Mouse (Mus musculus) hindbrain, embryonic 11.5 days (tissue): ENCODE results near the gene Tmem176a. TPM values are rescaled to one million over a fixed set of nuclear protein-coding genes. Genes with fewer than 3 reads are reported as not detected.

Experiments
- ATAC-seq: fragments of 200-750 bp; cut with Nextera tagmentation; 2 replicates; pipeline ENCODE4 v1.8.0; 2017; ENCODE audit warnings: mild to moderate bottlenecking, moderate TSS enrichment, moderate library complexity; ENCODE audit not compliant: low FRiP score
- DNase-seq: peaks from one replicate; pipeline ENCODE4 v3.0.0-alpha.2; 2015; ENCODE audit warnings: low spot score
- H3K27ac ChIP-seq: fragments of 300-500 bp; sonication (generic); 2 replicates; pipeline ENCODE4 v1.5.1; 2014; ENCODE audit warnings: mild to moderate bottlenecking, low read depth, low read length
- H3K27me3 ChIP-seq: fragments of 300-500 bp; sonication (generic); 2 replicates; pipeline ENCODE4 v1.6.1; 2014; ENCODE audit warnings: mild to moderate bottlenecking, low read length, moderate library complexity, mixed read lengths; ENCODE audit not compliant: control insufficient read depth, insufficient read depth
- H3K36me3 ChIP-seq: fragments of 300-500 bp; sonication (generic); 2 replicates; pipeline ENCODE4 v1.6.1; 2014; ENCODE audit warnings: mild to moderate bottlenecking, low read length, moderate library complexity, mixed read lengths; ENCODE audit not compliant: control insufficient read depth, insufficient read depth
- H3K4me1 ChIP-seq: fragments of 300-500 bp; sonication (generic); replicated peaks from 2 replicates; pipeline ENCODE4 v1.6.1; 2014; ENCODE audit warnings: low read length, mixed read lengths; ENCODE audit not compliant: control insufficient read depth, insufficient read depth
- H3K4me2 ChIP-seq: fragments of 300-500 bp; sonication (generic); replicated peaks from 2 replicates; pipeline ENCODE4 v1.6.1; 2014; ENCODE audit warnings: mild to moderate bottlenecking, low read depth, low read length
- H3K4me3 ChIP-seq: fragments of 300-500 bp; sonication (generic); 2 replicates; pipeline ENCODE4 v1.5.1; 2014; ENCODE audit warnings: low read depth, low read length
- H3K9ac ChIP-seq: fragments of 300-500 bp; sonication (generic); 2 replicates; pipeline ENCODE4 v1.6.1; 2014; ENCODE audit warnings: low read depth, low read length
- H3K9me3 ChIP-seq: fragments of 300-500 bp; sonication (generic); 2 replicates; pipeline ENCODE4 v1.6.1; 2016; ENCODE audit warnings: low read length; ENCODE audit not compliant: control insufficient read depth
- WGBS: fragments of 180-500 bp; shearing (Covaris S2); extraction: QIAGEN DNeasy Blood & Tissue Kit; methylation state at CpG from one replicate; pipeline ENCODE4 v1.1.7; 2014; 5-methylcytosine and 5-hydroxymethylcytosine counted together
- polyA plus RNA-seq: library from polyadenylated mRNA; unstranded; fragments of >200 nt; fragmentation: Nextera tagmentation; extraction: Ambion mirVana; gene quantifications from 2 replicates; pipeline ENCODE4 v1.2.1, GENCODE M21; 2014

Gene Tmem176a
- polyA plus RNA-seq, 1 experiment from 2014 or later = 26.0 TPM

DNA sequence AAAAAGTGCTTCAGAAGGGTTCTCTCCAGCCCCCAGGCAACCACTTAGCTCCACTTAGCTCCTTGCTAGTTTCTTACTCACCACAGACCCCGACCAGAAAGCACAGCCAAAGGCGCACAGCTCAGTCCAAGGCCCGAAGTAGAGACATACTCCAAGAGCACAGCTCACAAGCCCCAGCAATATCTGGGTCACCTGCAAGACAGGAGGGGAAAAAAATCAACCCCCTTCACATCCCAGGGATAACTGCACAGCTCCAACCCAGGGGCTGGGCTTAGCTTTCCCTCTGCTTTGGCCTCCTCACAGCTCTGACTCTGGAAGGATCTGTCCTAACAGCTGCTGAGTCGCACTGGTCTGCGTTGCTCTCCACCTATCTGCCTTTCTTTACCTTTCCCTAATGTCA, 4.6 kb upstream of the Tmem176a start:
- Histone ChIP-seq H3K4me3 (no peak overlapping the region), H3K36me3 (no peaks in the 10 kb centered on the region), H3K9me3 (no peaks in the 10 kb centered on the region), H3K27me3 (no peaks in the 10 kb centered on the region), H3K4me1 (peaks cover 4% of the 10 kb centered on the region; the same call in 1 of the 2 replicates), H3K27ac (no peak overlapping the region), H3K9ac (no peak overlapping the region), H3K4me2 (no peak overlapping the region)
- WGBS = 86% methylated on average over 5 of the region's 5 CpGs
- ATAC-seq (no peak), DNase-seq (no peak)

GRCm38 (mm10) chr6:48837516-48837915, 3.2 kb upstream of the Tmem176a start:
- ATAC-seq (no peak), DNase-seq (no peak)
- no peak overlapping the region for H3K4me3 ChIP-seq
- H3K9ac ChIP-seq = no peak overlapping the region
- H3K9me3 ChIP-seq = no peaks in the 10 kb centered on the region
- H3K27ac ChIP-seq = no peak overlapping the region
- H3K4me1 ChIP-seq = peaks cover 5% of the 10 kb centered on the region; the same call in 1 of the 2 replicates
- WGBS = 80% methylated on average over 7 of the region's 7 CpGs
- H3K27me3 ChIP-seq = no peaks in the 10 kb centered on the region
- H3K4me2 ChIP-seq = no peak overlapping the region
- no peaks in the 10 kb centered on the region for H3K36me3 ChIP-seq

DNA sequence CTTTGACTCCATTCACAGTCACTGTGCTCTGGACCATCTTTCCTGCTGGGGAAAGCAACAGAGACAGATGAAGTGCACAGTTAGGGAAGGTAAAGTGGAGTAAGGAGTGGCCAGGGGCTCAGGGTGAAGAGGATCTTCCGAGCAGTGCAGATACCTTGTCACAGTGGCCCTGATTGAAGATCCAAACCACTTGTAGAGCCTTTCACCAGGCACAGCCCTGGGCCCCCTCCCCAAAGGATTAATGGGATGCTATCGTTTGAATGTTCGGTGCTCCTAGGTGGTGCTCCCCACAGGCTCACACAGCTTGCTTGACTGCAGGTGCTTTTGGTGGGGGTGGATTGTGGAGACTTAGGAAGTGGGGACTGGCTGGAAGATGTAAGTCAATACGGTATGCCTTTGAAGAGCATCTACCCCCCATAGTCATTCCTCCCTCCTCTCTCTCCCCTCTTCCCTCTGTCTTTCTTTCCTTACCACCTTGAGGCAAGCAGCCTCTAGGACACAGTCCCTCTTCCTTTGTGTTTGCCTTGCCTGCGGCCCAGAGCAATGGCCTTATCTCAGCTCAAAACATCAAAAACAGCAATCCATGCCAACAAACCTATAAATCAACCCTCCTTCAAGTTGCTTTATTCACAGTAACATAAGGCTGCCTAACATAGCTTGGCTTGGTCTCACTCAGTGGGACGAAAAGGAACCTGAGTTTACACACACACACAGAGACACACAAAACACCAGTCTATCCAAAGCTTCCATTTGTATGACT, 2.2 kb upstream of the Tmem176a start:
- Histone ChIP-seq H3K9me3 (no peaks in the 10 kb centered on the region), H3K4me3 (no peak overlapping the region), H3K4me1 (peaks cover 5% of the 10 kb centered on the region; the same call in 1 of the 2 replicates), H3K27me3 (no peaks in the 10 kb centered on the region), H3K36me3 (no peaks in the 10 kb centered on the region), H3K27ac (no peak overlapping the region), H3K4me2 (no peak overlapping the region), H3K9ac (no peak overlapping the region)
- ATAC-seq (no peak), DNase-seq (no peak)
- 83% methylated on average over 6 of the region's 6 CpGs for WGBS

GRCm38 (mm10) chr6:48840973-48841625, 380 bp downstream of the Tmem176a start, which contains the start of gene Tmem176b:
Tmem176b (minus strand) TSS chr6:48841496.
- peaks cover 5% of the 10 kb centered on the region; the same call in 1 of the 2 replicates for H3K4me1 ChIP-seq
- no peaks in the 10 kb centered on the region for H3K27me3 ChIP-seq
- 31% methylated on average over 6 of the region's 6 CpGs for WGBS
- ATAC-seq (peak; percentile 85), DNase-seq (peak; percentile 76)
- peak within 1 kb of the TSS; percentile 31; the same call in 1 of the 2 replicates for H3K9ac ChIP-seq
- no peaks in the 10 kb centered on the region for H3K36me3 ChIP-seq
- peak within 1 kb of the TSS; percentile 22 for H3K4me3 ChIP-seq
- H3K27ac ChIP-seq = 0 out of 2 replicates have a peak within 1 kb of the TSS, but pooled peaks have one; percentile 18
- H3K9me3 ChIP-seq = no peaks in the 10 kb centered on the region
- peak within 1 kb of the TSS; percentile 4 for H3K4me2 ChIP-seq

- DNase-seq (no peak), ATAC-seq (no peak)
- no peaks in the 10 kb centered on the region for H3K27me3 ChIP-seq
- 75% methylated on average over 10 of the region's 11 CpGs for WGBS
- H3K4me1 ChIP-seq = peaks cover 5% of the 10 kb centered on the region; the same call in 1 of the 2 replicates
- no peak overlapping the region for H3K27ac ChIP-seq
- no peak overlapping the region for H3K9ac ChIP-seq
- H3K9me3 ChIP-seq = no peaks in the 10 kb centered on the region
- no peaks in the 10 kb centered on the region for H3K36me3 ChIP-seq
- no peak overlapping the region; the same call in 1 of the 2 replicates for H3K4me2 ChIP-seq
- H3K4me3 ChIP-seq = no peak overlapping the region
Observed at GRCm38 (mm10) chr6:48842111-48842842, 1.6 kb downstream of the Tmem176a start.

- 76% methylated on average over 4 of the region's 4 CpGs for WGBS
- no peak for ATAC-seq
Observed at GRCm38 (mm10) chr6:48845086-48845485, 4.4 kb downstream of the Tmem176a start.

GRCm38 (mm10) chr6:48851820-48852491, 11.2 kb downstream of the Tmem176a start:
- Histone ChIP-seq H3K4me3 (peak overlapping the region; percentile 23), H3K9me3 (no peaks in the 10 kb centered on the region), H3K27me3 (no peaks in the 10 kb centered on the region), H3K4me1 (no peaks in the 10 kb centered on the region), H3K36me3 (no peaks in the 10 kb centered on the region), H3K9ac (peak overlapping the region; percentile 37; the same call in 1 of the 2 replicates), H3K27ac (peak overlapping the region; percentile 30; the same call in 1 of the 2 replicates), H3K4me2 (peak overlapping the region; percentile 48)
- ATAC-seq (0 out of 2 replicates have a peak, but pooled peaks have one; percentile 19), DNase-seq (peak; percentile 70)
- WGBS = under 1% methylated on average over 29 of the region's 29 CpGs

More at GRCm38 (mm10) chr6:48845086-48845485, 4.4 kb downstream of the Tmem176a start:
- Histone ChIP-seq H3K4me3 (no peak overlapping the region), H3K27me3 (no peaks in the 10 kb centered on the region), H3K9ac (no peak overlapping the region), H3K4me2 (no peak overlapping the region), H3K9me3 (no peaks in the 10 kb centered on the region), H3K4me1 (peaks cover 5% of the 10 kb centered on the region; the same call in 1 of the 2 replicates), H3K27ac (no peak overlapping the region), H3K36me3 (no peaks in the 10 kb centered on the region)
- no peak for DNase-seq

- H3K4me1 ChIP-seq = no peaks in the 10 kb centered on the region
- no peak overlapping the region for H3K9ac ChIP-seq
- H3K4me2 ChIP-seq = no peak overlapping the region
- no peak overlapping the region for H3K4me3 ChIP-seq
- 99% methylated on average over 2 of the region's 2 CpGs for WGBS
- H3K27me3 ChIP-seq = no peaks in the 10 kb centered on the region
- DNase-seq (no peak), ATAC-seq (no peak)
- no peaks in the 10 kb centered on the region for H3K9me3 ChIP-seq
- H3K36me3 ChIP-seq = no peaks in the 10 kb centered on the region
- no peak overlapping the region for H3K27ac ChIP-seq
Observed at GRCm38 (mm10) chr6:48854155-48854554, 13.4 kb downstream of the Tmem176a start.
